Mouse (Mus musculus) Patski (cell line): ENCODE measurements around the gene Cdhr5. TPM values are rescaled to one million over a fixed set of nuclear protein-coding genes. Genes with fewer than 3 reads are reported as not detected.
A peak's percentile ranks its signal among the peaks of the same experiment; 100 is the strongest.

ENCODE experiments used
- ATAC-seq: fragments of 100-300 bp; one replicate; pipeline ENCODE4 v1.8.0; 2021
- CTCF ChIA-PET: fragments of 350-600 bp; sonication (Branson Sonifier 250); formaldehyde crosslinking; loops from one replicate; lab custom pipeline; 2022; ENCODE audit warnings: inconsistent platforms; lab: Charles Lee
- POLR2A ChIA-PET: fragments of 350-600 bp; sonication (Branson Sonifier 250); formaldehyde crosslinking; loops from one replicate; lab custom pipeline; 2022; ENCODE audit warnings: antibody characterized with exemption, inconsistent platforms; lab: Charles Lee
- DNase-seq: peaks from one replicate; pipeline ENCODE4 v3.0.0-alpha.2; 2011; ENCODE audit warnings: low read depth, low spot score
- H3K27me3 ChIP-seq: fragments of 371-371 bp; one replicate; pipeline ENCODE4 v1.5.1; 2021
- CTCF ChIP-seq: fragments of 100-300 bp; IDR thresholded peaks from one replicate; pipeline ENCODE4 v1.5.1; 2021
- in situ Hi-C: fragments of 300-500 bp; cut with MboI; formaldehyde crosslinking; loops from 3 replicates; pipeline ENCODE4 v1.11.1; 2018; ENCODE audit warnings: low pct_unique_long_range_greater_than_20kb, mixed read lengths
- polyA plus RNA-seq: library from polyadenylated mRNA; unstranded; gene quantifications from one replicate; pipeline ENCODE4 v1.2.3, GENCODE M21; 2021

Gene Cdhr5
- polyA plus RNA-seq, 1 experiment from 2014 or later: not detected

DNA sequence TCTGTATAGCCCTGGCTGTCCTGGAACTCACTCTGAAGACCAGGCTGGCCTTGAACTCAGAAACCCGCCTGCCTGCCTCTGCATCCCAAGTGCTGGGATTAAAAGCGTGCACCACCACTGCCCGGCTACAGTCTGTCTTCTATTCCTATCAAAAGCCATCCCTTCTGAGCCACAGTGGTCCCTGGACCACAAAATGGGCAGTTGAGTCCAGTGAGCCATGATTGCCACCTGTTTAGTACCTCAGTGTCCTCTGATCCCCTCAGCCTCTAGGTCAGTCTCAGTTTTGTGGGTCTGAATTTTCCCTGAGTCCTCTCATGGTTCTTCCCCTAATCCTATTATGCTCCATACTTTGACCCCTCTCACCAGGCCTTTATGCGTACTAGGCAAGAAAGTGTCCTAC is 48.8 kb downstream of the Cdhr5 start:
- TF ChIP-seq CTCF: no peak
- peak; percentile 9 for ATAC-seq
- ChIA-PET POLR2A (interaction anchor here (1.5 kb wide), 1 partner anchor 35 kb away, joined by 5 read pairs; no protein-coding TSS in a partner anchor), CTCF (interaction anchor here (1.5 to 2.1 kb wide), 3 partner anchors 9 to 14 kb away, joined by 4 to 9 read pairs (median 6); no protein-coding TSS in a partner anchor)
- no peak for DNase-seq
- no peaks in the 10 kb centered on the region for H3K27me3 ChIP-seq
- in situ Hi-C loops: no loop called here

- no peaks in the 10 kb centered on the region for H3K27me3 ChIP-seq
- CTCF ChIA-PET: interaction anchor here (0.9 kb wide), 1 partner anchor 12 kb away, joined by 3 read pairs; no protein-coding TSS in a partner anchor
- in situ Hi-C loops: no loop called here
- TF ChIP-seq CTCF: no peak
- POLR2A ChIA-PET: no interaction called here
- ATAC-seq: no peak
- no peak for DNase-seq
Observed at GRCm38 (mm10) chr7:141226535-141226934, 50.1 kb downstream of the Cdhr5 start.

- no peak for TF ChIP-seq CTCF
- no peaks in the 10 kb centered on the region for H3K27me3 ChIP-seq
- no peak for DNase-seq
- in situ Hi-C loops: no loop called here
- ATAC-seq: no peak
- CTCF ChIA-PET: interaction anchor here (0.6 kb wide), 1 partner anchor 22 kb away, joined by 3 read pairs; no protein-coding TSS in a partner anchor
- POLR2A ChIA-PET: no interaction called here
Observed at GRCm38 (mm10) chr7:141222696-141223215, 53.8 kb downstream of the Cdhr5 start.

DNA sequence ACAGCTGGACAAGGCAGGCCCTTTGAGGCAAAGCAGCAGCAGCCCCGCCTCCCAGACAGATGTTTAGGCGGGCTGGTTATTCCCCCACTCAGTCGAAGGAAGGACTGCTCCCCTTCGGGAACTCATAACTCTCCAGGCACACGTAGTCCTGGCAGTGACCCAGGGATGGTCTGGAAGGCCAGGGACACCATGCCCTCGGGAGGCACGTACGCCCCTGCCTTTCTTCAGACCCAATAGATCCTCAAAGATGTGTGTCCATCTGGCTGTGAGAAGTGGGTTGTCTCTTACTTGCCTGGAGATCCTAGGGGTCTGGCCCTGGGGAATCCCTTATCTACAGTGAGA is 54.5 kb downstream of the Cdhr5 start:
- no peaks in the 10 kb centered on the region for H3K27me3 ChIP-seq
- ATAC-seq (no peak), DNase-seq (no peak)
- TF ChIP-seq CTCF: no peak
- in situ Hi-C loops: no loop called here
- ChIA-PET CTCF (no interaction called here), POLR2A (no interaction called here)

DNA sequence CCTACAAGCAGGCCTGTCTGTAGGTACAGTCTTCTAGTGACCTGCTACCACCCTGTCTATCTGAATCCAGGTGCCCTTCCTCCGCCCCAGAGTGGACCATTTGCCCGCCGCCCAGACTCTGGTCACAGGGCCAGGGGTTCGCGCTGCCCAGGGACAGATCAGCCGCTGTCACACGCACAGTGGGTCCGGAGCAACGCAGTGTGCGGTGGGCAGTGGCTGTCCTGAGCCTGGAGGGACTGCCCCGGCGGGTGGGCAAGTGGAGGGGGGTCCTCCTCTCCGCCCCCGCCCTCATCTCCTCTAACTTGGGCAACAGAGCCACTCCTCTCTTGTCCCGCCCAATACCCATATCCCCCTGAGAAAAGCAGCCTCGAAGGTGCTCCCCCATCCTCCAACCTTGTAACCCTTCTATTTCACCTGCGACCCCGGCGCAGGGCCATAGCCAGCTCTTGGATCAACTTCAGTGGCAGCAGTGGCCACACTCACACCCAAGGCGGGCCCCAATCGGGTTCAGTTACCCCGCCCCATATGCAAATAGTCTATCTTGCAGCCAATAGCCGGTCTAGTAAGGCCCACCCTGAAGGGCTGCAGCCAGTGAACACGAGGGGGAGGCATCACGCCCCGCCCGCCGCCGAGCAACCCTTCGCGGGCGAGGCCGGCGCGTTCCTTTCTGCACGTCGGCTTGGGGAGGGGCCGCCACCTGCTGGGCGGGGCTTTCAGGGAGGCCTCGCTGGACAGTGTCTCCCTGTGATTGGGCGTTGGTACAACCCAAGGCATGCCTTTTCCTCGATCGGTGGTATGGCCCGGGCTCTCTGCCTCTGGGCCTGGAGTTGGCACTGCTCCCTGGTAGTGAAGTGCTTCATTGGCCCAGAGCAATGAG is 55.1 kb downstream of the Cdhr5 start:
- in situ Hi-C loops: no loop called here
- ATAC-seq (peak; percentile 96), DNase-seq (peak; percentile 86)
- TF ChIP-seq CTCF: no peak
- POLR2A ChIA-PET: interaction anchor here (1.0 kb wide), 1 partner anchor 10 kb away, joined by 3 read pairs; no protein-coding TSS in a partner anchor
- CTCF ChIA-PET: no interaction called here
- no peaks in the 10 kb centered on the region for H3K27me3 ChIP-seq

- CTCF ChIA-PET: interaction anchor here (1.0 kb wide), 1 partner anchor 13 kb away, joined by 4 read pairs; no protein-coding TSS in a partner anchor
- H3K27me3 ChIP-seq: no peaks in the 10 kb centered on the region
- no peak for TF ChIP-seq CTCF
- in situ Hi-C loops: no loop called here
- DNase-seq (no peak), ATAC-seq (no peak)
- POLR2A ChIA-PET: interaction anchor here (1.0 kb wide), 1 partner anchor 11 kb away, joined by 3 read pairs; no protein-coding TSS in a partner anchor
Observed at GRCm38 (mm10) chr7:141220377-141220776, 56.2 kb downstream of the Cdhr5 start.

- in situ Hi-C loops: no loop called here
- CTCF ChIA-PET: interaction anchor here (1.0 to 3.0 kb wide), 2 partner anchors 9 to 14 kb away, joined by 4 to 9 read pairs; partner anchors contain the start of gene Phrf1
- POLR2A ChIA-PET: no interaction called here
Observed at GRCm38 (mm10) chr7:141219558-141220099, 57.0 kb downstream of the Cdhr5 start.

More at GRCm38 (mm10) chr7:141219558-141220099, 57.0 kb downstream of the Cdhr5 start:
- no peak for TF ChIP-seq CTCF
- DNase-seq (no peak), ATAC-seq (no peak)
- no peaks in the 10 kb centered on the region for H3K27me3 ChIP-seq

Other genes with a start within 250 kb of the Cdhr5 start
- gene Gm17387, start 247.7 kb downstream of the Cdhr5 start, polyA plus RNA-seq: not detected
- 2.2 TPM for gene B4galnt4, start 215.7 kb downstream of the Cdhr5 start, polyA plus RNA-seq
- 2.2 TPM for gene Pkp3, start 198.6 kb downstream of the Cdhr5 start, polyA plus RNA-seq
- 7.6 TPM for gene Sigirr, start 176.2 kb downstream of the Cdhr5 start, polyA plus RNA-seq
- 0.09 TPM for gene Ano9, start 159.0 kb downstream of the Cdhr5 start, polyA plus RNA-seq
- 96.0 TPM for gene Ptdss2, start 154.4 kb downstream of the Cdhr5 start, polyA plus RNA-seq
- gene Rnh1, start 103.9 kb downstream of the Cdhr5 start, polyA plus RNA-seq: 292 TPM
- 80.1 TPM for gene Hras, start 82.8 kb downstream of the Cdhr5 start, polyA plus RNA-seq
- gene Lrrc56, start 82.6 kb downstream of the Cdhr5 start, polyA plus RNA-seq: 13.7 TPM
- gene Lmntd2, start 62.7 kb downstream of the Cdhr5 start, polyA plus RNA-seq: 4.5 TPM
- gene Rassf7, start 60.9 kb downstream of the Cdhr5 start, polyA plus RNA-seq: 48.3 TPM
- gene Phrf1, start 48.0 kb downstream of the Cdhr5 start, polyA plus RNA-seq: 68.6 TPM
- gene Irf7, start 10.3 kb downstream of the Cdhr5 start, polyA plus RNA-seq: 10.5 TPM
- not detected for gene Sct, start 2.3 kb upstream of the Cdhr5 start, polyA plus RNA-seq
- not detected for gene Drd4, start 15.2 kb upstream of the Cdhr5 start, polyA plus RNA-seq
- 62.1 TPM for gene Deaf1, start 50.9 kb upstream of the Cdhr5 start, polyA plus RNA-seq
- 34.0 TPM for gene Tmem80, start 51.0 kb upstream of the Cdhr5 start, polyA plus RNA-seq
- gene Eps8l2, start 62.1 kb upstream of the Cdhr5 start, polyA plus RNA-seq: 114 TPM
- gene Taldo1, start 115.4 kb upstream of the Cdhr5 start, polyA plus RNA-seq: 512 TPM
- 38.7 TPM for gene Gatd1, start 137.3 kb upstream of the Cdhr5 start, polyA plus RNA-seq
- 0.04 TPM for gene Cend1, start 152.7 kb upstream of the Cdhr5 start, polyA plus RNA-seq
- gene Slc25a22, start 161.1 kb upstream of the Cdhr5 start, polyA plus RNA-seq: 20.6 TPM
- gene Pidd1, start 167.2 kb upstream of the Cdhr5 start, polyA plus RNA-seq: 4.9 TPM
- gene Rplp2, start 170.6 kb upstream of the Cdhr5 start, polyA plus RNA-seq: 1,558 TPM
- gene Pnpla2, start 178.4 kb upstream of the Cdhr5 start, polyA plus RNA-seq: 90.7 TPM
- gene Cracr2b, start 184.3 kb upstream of the Cdhr5 start, polyA plus RNA-seq: 9.9 TPM
- gene Cd151, start 190.6 kb upstream of the Cdhr5 start, polyA plus RNA-seq: 551 TPM
- 55.2 TPM for gene Polr2l, start 198.3 kb upstream of the Cdhr5 start, polyA plus RNA-seq
- 479 TPM for gene Tspan4, start 198.5 kb upstream of the Cdhr5 start, polyA plus RNA-seq